Comparison of ENCODE assay signal across 11 mouse cellular contexts in genomic region chr7:37773906-37774305, GRCm38 (mm10). TPM values are rescaled to one million over a fixed set of nuclear protein-coding genes. Genes with fewer than 3 reads are reported as not detected.
A peak's percentile ranks its signal among the peaks of the same experiment; 100 is the strongest.
DNase-seq lines count a peak whose midpoint lies in the region; ATAC-seq and TF ChIP-seq lines count a peak whose summit lies in the region.
"Had no signal": no experiment of that assay in that cellular context is flagged by ENCODE, and none has a peak within 500 bp of the region (broad histone marks: within the 10 kb centered on the region; RNA-seq: fewer than 3 reads in every experiment).

No protein-coding gene starts in this region.

- 11% methylated on average over 5 of the region's 5 CpGs for WGBS in kidney, embryonic 14.5 days
- WGBS in embryonic facial prominence, embryonic 12.5 days = 11% methylated on average over 5 of the region's 5 CpGs
- WGBS in hindbrain, embryonic 11.5 days = 11% methylated on average over 5 of the region's 5 CpGs
- 7% methylated on average over 5 of the region's 5 CpGs for WGBS in midbrain, postnatal 0 days

- H3K27ac ChIP-seq in kidney, embryonic 14.5 days (ENCODE audit: low read depth, low read length) = no peak overlapping the region
- H3K27ac ChIP-seq in embryonic facial prominence, embryonic 12.5 days = no peak overlapping the region
- H3K27ac ChIP-seq in hindbrain, embryonic 11.5 days (ENCODE audit: low read depth, low read length) = no peak overlapping the region
- H3K27ac ChIP-seq in midbrain, postnatal 0 days (ENCODE audit: low read depth, low read length) = no peak overlapping the region

- no peak overlapping the region for H3K9ac ChIP-seq in kidney, embryonic 14.5 days (ENCODE audit: low read depth, low read length)
- no peak overlapping the region for H3K9ac ChIP-seq in embryonic facial prominence, embryonic 12.5 days
- H3K9ac ChIP-seq in hindbrain, embryonic 11.5 days (ENCODE audit: low read depth, low read length) = no peak overlapping the region
- no peak overlapping the region for H3K9ac ChIP-seq in midbrain, postnatal 0 days (replicated peaks; ENCODE audit: low read length, poor library complexity, severe bottlenecking)

- no peak for TF ChIP-seq CTCF in midbrain, postnatal 0 days (IDR thresholded peaks at IDR 0.05)

- H3K4me3 ChIP-seq in kidney, embryonic 14.5 days (ENCODE audit: low read length) = no peak overlapping the region
- peak overlapping the region; percentile 49; the same call in 1 of the 2 replicates for H3K4me3 ChIP-seq in embryonic facial prominence, embryonic 12.5 days
- no peak overlapping the region for H3K4me3 ChIP-seq in hindbrain, embryonic 11.5 days (ENCODE audit: low read depth, low read length)
- H3K4me3 ChIP-seq in midbrain, postnatal 0 days (ENCODE audit: low read depth, low read length) = peak overlapping the region; percentile 59

- no peaks in the 10 kb centered on the region for H3K9me3 ChIP-seq in kidney, embryonic 14.5 days (ENCODE audit: control insufficient read depth, low read length)
- H3K9me3 ChIP-seq in embryonic facial prominence, embryonic 12.5 days = no peaks in the 10 kb centered on the region
- H3K9me3 ChIP-seq in hindbrain, embryonic 11.5 days (ENCODE audit: control insufficient read depth, low read length) = no peaks in the 10 kb centered on the region
- H3K9me3 ChIP-seq in midbrain, postnatal 0 days (ENCODE audit: low read length) = no peaks in the 10 kb centered on the region

- H3K36me3 ChIP-seq in kidney, embryonic 14.5 days (ENCODE audit: control insufficient read depth, insufficient read depth, low read length) = no peaks in the 10 kb centered on the region
- no peaks in the 10 kb centered on the region for H3K36me3 ChIP-seq in embryonic facial prominence, embryonic 12.5 days
- H3K36me3 ChIP-seq in hindbrain, embryonic 11.5 days (ENCODE audit: control insufficient read depth, insufficient read depth, low read length) = no peaks in the 10 kb centered on the region
- no peaks in the 10 kb centered on the region for H3K36me3 ChIP-seq in midbrain, postnatal 0 days (ENCODE audit: insufficient read depth, low read length)

- H3K4me2 ChIP-seq in kidney, embryonic 14.5 days (replicated peaks; ENCODE audit: low read depth, low read length) = peak overlapping the region; percentile 95; the same call in 1 of the 2 replicates
- peak overlapping the region; percentile 94 for H3K4me2 ChIP-seq in embryonic facial prominence, embryonic 12.5 days (replicated peaks)
- peak overlapping the region; percentile 75 for H3K4me2 ChIP-seq in hindbrain, embryonic 11.5 days (replicated peaks; ENCODE audit: low read depth, low read length)
- peak overlapping the region; percentile 98 for H3K4me2 ChIP-seq in midbrain, postnatal 0 days (ENCODE audit: low read depth, low read length, poor library complexity, severe bottlenecking)

- DNase-seq in kidney, adult 11 months = no peak
- no peak for DNase-seq in hindbrain, embryonic 11.5 days (ENCODE audit: low spot score)
- DNase-seq in midbrain, postnatal 0 days (ENCODE audit: low spot score) = no peak
- DNase-seq in adrenal gland, postnatal 10 days = no peak
- no peak for DNase-seq in lung, postnatal 10 days
- DNase-seq in layer of hippocampus, postnatal 25 days (ENCODE audit: extremely low spot score in 1 of 2, low spot score in 1 of 2) = no peak
- DNase-seq: gastrocnemius, postnatal 36 days; right cerebral cortex, postnatal 14 days had no signal

- H3K27me3 ChIP-seq in kidney, embryonic 14.5 days (ENCODE audit: control insufficient read depth, insufficient read depth, low read length) = peaks cover 47% of the 10 kb centered on the region
- H3K27me3 ChIP-seq in embryonic facial prominence, embryonic 12.5 days = peaks cover 30% of the 10 kb centered on the region
- no peaks in the 10 kb centered on the region; the same call in 1 of the 2 replicates for H3K27me3 ChIP-seq in hindbrain, embryonic 11.5 days (ENCODE audit: control insufficient read depth, insufficient read depth, low read length)
- H3K27me3 ChIP-seq in midbrain, postnatal 0 days (ENCODE audit: insufficient read depth, low read length) = no peaks in the 10 kb centered on the region

- peaks cover 3% of the 10 kb centered on the region; the same call in 1 of the 2 replicates for H3K4me1 ChIP-seq in kidney, embryonic 14.5 days (ENCODE audit: control insufficient read depth, insufficient read depth, low read length)
- H3K4me1 ChIP-seq in embryonic facial prominence, embryonic 12.5 days = peaks cover 24% of the 10 kb centered on the region
- no peaks in the 10 kb centered on the region for H3K4me1 ChIP-seq in hindbrain, embryonic 11.5 days (replicated peaks; ENCODE audit: control insufficient read depth, insufficient read depth, low read length)
- peaks cover 2% of the 10 kb centered on the region; the same call in 1 of the 2 replicates for H3K4me1 ChIP-seq in midbrain, postnatal 0 days (ENCODE audit: insufficient read depth, low read length)

- no peak for ATAC-seq in kidney, embryonic 14.5 days (ENCODE audit: low FRiP score, low TSS enrichment)
- ATAC-seq in embryonic facial prominence, embryonic 12.5 days (ENCODE audit: insufficient number of reproducible peaks, insufficient read depth, low FRiP score, low TSS enrichment) = no peak
- ATAC-seq in hindbrain, embryonic 11.5 days (ENCODE audit: low FRiP score) = no peak
- ATAC-seq in midbrain, postnatal 0 days (ENCODE audit: low FRiP score) = no peak

RNA-seq across cellular contexts. Expression of gene Zfp536, which starts 0.5 kb away (rescaled TPM):
- 7.4 and 9.2 TPM in 2 replicates for polyA plus RNA-seq in kidney, embryonic 14.5 days (2014; fragmentation: Nextera tagmentation; extraction: Ambion mirVana)
- 18.1 and 18.5 TPM in 2 replicates for polyA plus RNA-seq in embryonic facial prominence, embryonic 12.5 days (2016; fragmentation: Nextera tagmentation; extraction: Ambion mirVana)
- polyA plus RNA-seq in hindbrain, embryonic 11.5 days (2014; fragmentation: Nextera tagmentation; extraction: Ambion mirVana) = 27.0 and 34.2 TPM in 2 replicates
- total RNA-seq in midbrain, postnatal 0 days (2014; rRNA removed) = 43.1 and 48.2 TPM in 2 replicates
- 14.7 and 16.4 TPM in 2 replicates for polyA plus RNA-seq in midbrain, postnatal 0 days (2015; fragmentation: Nextera tagmentation; extraction: Ambion mirVana)
- 1 to 10 TPM; 3.3 to 6.4 TPM for total RNA-seq in adrenal gland, postnatal 10 days (2021)
- total RNA-seq in layer of hippocampus, postnatal 25 days (2021) = 10 to 100 TPM; 40.5 to 48.3 TPM
- total RNA-seq: megakaryocyte-erythroid progenitor cell, adult 5-6 weeks had no signal

Comparison
In these comparisons a context has a peak if more than half of its experiments do, and no peak if none do; other contexts are left out.
1. H3K4me3 ChIP-seq: peak in embryonic facial prominence, embryonic 12.5 days (single experiment) and midbrain, postnatal 0 days (single experiment); none in kidney, embryonic 14.5 days (single experiment) and hindbrain, embryonic 11.5 days (single experiment).
2. Peak in every context shown above with its lines, with median percentiles within 50 percentile points of each other: H3K4me2 ChIP-seq.